In the genomic region with DNA sequence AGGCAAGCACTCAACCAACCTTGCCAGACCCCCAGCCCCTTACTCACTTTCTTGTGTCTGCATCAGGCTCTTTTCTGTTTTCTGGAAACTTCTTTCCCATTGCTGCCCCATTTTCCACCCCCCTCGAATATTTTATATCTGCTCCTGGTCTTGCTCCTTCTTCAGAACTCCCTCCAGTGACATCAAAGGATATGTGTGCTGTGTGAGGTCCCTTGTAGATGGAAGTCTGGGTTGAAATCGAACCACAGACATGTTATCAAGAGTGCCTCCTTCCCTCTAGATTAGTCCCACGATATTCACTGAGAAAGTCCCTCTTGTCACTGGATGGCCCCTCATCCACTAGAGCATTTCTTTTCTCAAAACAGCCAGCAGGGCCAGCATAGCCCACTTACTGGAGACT, we compare ENCODE assay signal across 17 mouse cellular contexts.
DNase-seq lines count a peak whose midpoint lies in the region; ATAC-seq and TF ChIP-seq lines count a peak whose summit lies in the region.
"Had no signal": no experiment of that assay in that cellular context is flagged by ENCODE, and none has a peak within 500 bp of the region (broad histone marks: within the 10 kb centered on the region; RNA-seq: fewer than 3 reads in every experiment).

No protein-coding gene starts in this region.

- H3K4me1 ChIP-seq in heart, postnatal 0 days (ENCODE audit: control insufficient read depth, insufficient read depth), result no peaks in the 10 kb centered on the region
- peaks cover 3% of the 10 kb centered on the region for H3K4me1 ChIP-seq in lung, postnatal 0 days (ENCODE audit: insufficient read depth, low read depth, low read length)
- peaks cover 2% of the 10 kb centered on the region; the same call in 1 of the 2 replicates for H3K4me1 ChIP-seq in cortical plate, adult 2 months (ENCODE audit: control insufficient read depth, insufficient read depth, low read length)
- H3K4me1 ChIP-seq: embryonic facial prominence, embryonic 15.5 days had no signal

- no peak overlapping the region for H3K4me3 ChIP-seq in heart, postnatal 0 days (ENCODE audit: low read depth, low read length)
- H3K4me3 ChIP-seq in lung, postnatal 0 days (ENCODE audit: low read depth, low read length), result no peak overlapping the region
- H3K4me3 ChIP-seq in cortical plate, adult 2 months (ENCODE audit: insufficient read depth, low read length), result no peak overlapping the region
- H3K4me3 ChIP-seq: embryonic facial prominence, embryonic 15.5 days; erythroblast, embryonic 14.5 days; forebrain, embryonic 10.5 days; heart, embryonic 13.5 days; hindbrain, embryonic 10.5 days had no signal

- no peak overlapping the region for H3K4me2 ChIP-seq in heart, postnatal 0 days (ENCODE audit: low read depth, low read length)
- H3K4me2 ChIP-seq in lung, postnatal 0 days (replicated peaks; ENCODE audit: low read depth, low read length), result no peak overlapping the region
- H3K4me2 ChIP-seq: embryonic facial prominence, embryonic 15.5 days; heart, embryonic 13.5 days; hindbrain, embryonic 14.5 days had no signal

- intact Hi-C loops in heart, postnatal 10 days (cut with DNase I), result loop anchor here (10.0 kb wide), 2 partner anchors 648 to 718 kb away; a partner anchor contains a TSS

- H3K27ac ChIP-seq in heart, postnatal 0 days (ENCODE audit: low read depth), result peak overlapping the region; percentile 48; the same call in 1 of the 2 replicates
- peak overlapping the region; percentile 66; the same call in 1 of the 2 replicates for H3K27ac ChIP-seq in lung, postnatal 0 days (ENCODE audit: low read length)
- peak overlapping the region; percentile 19; the same call in 1 of the 2 replicates for H3K27ac ChIP-seq in cortical plate, adult 2 months (ENCODE audit: insufficient read depth, low read length)
- H3K27ac ChIP-seq: embryonic facial prominence, embryonic 15.5 days; forebrain, embryonic 10.5 days; heart, embryonic 13.5 days; hindbrain, embryonic 10.5 days; hindbrain, embryonic 14.5 days had no signal

- no peak for DNase-seq in heart, postnatal 0 days (ENCODE audit: low spot score)
- no peak for DNase-seq in heart, postnatal 10 days
- DNase-seq in lung, postnatal 0 days (ENCODE audit: low spot score), result no peak
- DNase-seq in lung, adult 18-20 months, result no peak
- DNase-seq in urinary bladder, adult 18-20 months (ENCODE audit: low spot score in 2 of 2), result no peak
- DNase-seq: adrenal gland, postnatal 25 days; cerebellum, adult 2 months; cerebellum, postnatal 10 days; embryo, embryonic 11 days had no signal

- no peak overlapping the region for H3K9ac ChIP-seq in heart, postnatal 0 days (replicated peaks; ENCODE audit: low read depth, low read length)
- no peak overlapping the region for H3K9ac ChIP-seq in lung, postnatal 0 days (replicated peaks; ENCODE audit: low read depth)
- H3K9ac ChIP-seq: embryonic facial prominence, embryonic 15.5 days; heart, embryonic 13.5 days; hindbrain, embryonic 14.5 days had no signal

- no peaks in the 10 kb centered on the region for H3K9me3 ChIP-seq in heart, postnatal 0 days (replicated peaks; ENCODE audit: control insufficient read depth, low read length)
- no peaks in the 10 kb centered on the region for H3K9me3 ChIP-seq in lung, postnatal 0 days (ENCODE audit: low read length)
- H3K9me3 ChIP-seq: embryonic facial prominence, embryonic 15.5 days; forebrain, embryonic 10.5 days; heart, embryonic 13.5 days; hindbrain, embryonic 10.5 days had no signal

- TF ChIP-seq EP300 in heart, postnatal 0 days (IDR thresholded peaks at IDR 0.05; ENCODE audit: low read depth), result no peak
- no peak for TF ChIP-seq EP300 in lung, postnatal 0 days (IDR thresholded peaks at IDR 0.05)

- 57% methylated on average over 3 of the region's 3 CpGs for WGBS in heart, postnatal 0 days
- 85% methylated on average over 3 of the region's 3 CpGs for WGBS in lung, postnatal 0 days

- no peak for ATAC-seq in heart, postnatal 0 days (ENCODE audit: insufficient read depth, low read depth)
- ATAC-seq in lung, postnatal 0 days, result no peak; the same call in 1 of the 2 replicates
- ATAC-seq: forebrain, embryonic 14.5 days had no signal

- H3K36me3 ChIP-seq in heart, postnatal 0 days (replicated peaks; ENCODE audit: control insufficient read depth, insufficient read depth, low read length), result no peaks in the 10 kb centered on the region
- no peaks in the 10 kb centered on the region for H3K36me3 ChIP-seq in lung, postnatal 0 days (ENCODE audit: insufficient read depth, low read length)
- H3K36me3 ChIP-seq: embryonic facial prominence, embryonic 15.5 days; forebrain, embryonic 10.5 days; heart, embryonic 13.5 days; hindbrain, embryonic 10.5 days had no signal

- TF ChIP-seq POLR2A in cortical plate, adult 2 months (IDR thresholded peaks at IDR 0.05; ENCODE audit: extremely low read depth, insufficient read depth, low read length), result no peak

- TF ChIP-seq CTCF in heart, postnatal 0 days (IDR thresholded peaks at IDR 0.05; ENCODE audit: low read depth), result no peak
- TF ChIP-seq CTCF in lung, postnatal 0 days (IDR thresholded peaks at IDR 0.05), result no peak
- TF ChIP-seq CTCF in cortical plate, adult 2 months (IDR thresholded peaks at IDR 0.05; ENCODE audit: extremely low read depth, insufficient read depth, low read length), result no peak

- H3K27me3 ChIP-seq in heart, postnatal 0 days (ENCODE audit: control insufficient read depth, insufficient read depth, low read length), result no peaks in the 10 kb centered on the region
- H3K27me3 ChIP-seq in lung, postnatal 0 days (replicated peaks; ENCODE audit: insufficient read depth, low read length), result no peaks in the 10 kb centered on the region
- H3K27me3 ChIP-seq: embryonic facial prominence, embryonic 15.5 days; heart, embryonic 13.5 days had no signal
